Mouse (Mus musculus): Measurements from ENCODE around the gene Slc6a13.

DNA sequence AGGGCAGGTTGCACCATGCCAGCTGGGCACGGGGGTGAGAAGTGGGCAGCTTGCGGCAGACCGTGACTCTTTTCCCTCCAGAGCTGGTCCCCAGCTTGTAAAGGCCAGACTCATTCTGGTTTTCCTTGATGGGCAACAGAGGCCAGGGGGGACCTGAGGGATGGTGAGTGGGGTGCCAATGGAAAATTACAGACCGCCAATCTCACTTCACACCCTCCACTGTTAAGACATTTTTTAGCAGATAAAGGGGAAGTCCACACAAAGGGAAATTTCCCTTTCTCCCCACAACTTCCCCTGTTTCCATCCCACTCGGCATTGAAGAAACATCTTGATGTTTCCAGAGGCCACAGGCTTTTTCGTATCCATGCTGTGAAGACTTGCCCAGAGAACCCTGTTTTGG, 41.6 kb downstream of the Slc6a13 start:
- TF ChIP-seq CTCF (IDR thresholded peaks at IDR 0.05; ENCODE audit: low read depth) (no peak), EP300 (optimal IDR thresholded peaks at IDR 0.05) (no peak)
